Comparison of ENCODE assay signal across 7 mouse cellular contexts in the genomic region with DNA sequence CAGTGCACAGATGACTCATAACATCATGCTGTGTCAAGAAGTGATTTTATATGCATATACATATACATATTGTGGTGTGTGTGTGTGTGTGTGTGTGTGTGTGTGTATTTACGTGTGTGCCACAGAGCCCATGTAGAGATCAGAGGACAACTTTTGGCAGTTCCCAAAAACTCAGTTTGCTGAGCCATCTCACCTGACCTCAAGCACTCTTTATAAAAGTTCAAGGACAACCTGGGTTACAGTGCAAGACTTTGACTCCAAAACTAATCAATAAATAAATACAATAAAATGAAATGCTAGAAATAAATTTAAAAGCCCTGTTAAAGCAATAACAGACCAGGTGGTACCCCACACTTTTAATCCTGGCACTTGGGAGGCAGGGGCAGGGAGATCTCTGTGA. TPM values are rescaled to one million over a fixed set of nuclear protein-coding genes. Genes with fewer than 3 reads are reported as not detected.
A peak's percentile ranks its signal among the peaks of the same experiment; 100 is the strongest.
DNase-seq lines count a peak whose midpoint lies in the region; ATAC-seq and TF ChIP-seq lines count a peak whose summit lies in the region.

No protein-coding gene starts in this region.

- intact Hi-C loops in gastrocnemius, postnatal 36 days (cut with DNase I), result no loop called here

- no peaks in the 10 kb centered on the region for H3K9me3 ChIP-seq in lung, embryonic 15.5 days
- H3K9me3 ChIP-seq in forebrain, embryonic 10.5 days, result no peaks in the 10 kb centered on the region
- no peaks in the 10 kb centered on the region for H3K9me3 ChIP-seq in limb, embryonic 12.5 days

- TF ChIP-seq POLR2A in small intestine, adult 2 months (IDR thresholded peaks at IDR 0.05; ENCODE audit: low read depth, low read length), result no peak

- TF ChIP-seq CTCF in small intestine, adult 2 months (IDR thresholded peaks at IDR 0.05; ENCODE audit: extremely low read depth, insufficient read length, insufficient replicate concordance, low read depth, low read length), result no peak

- no peak for DNase-seq in lung, postnatal 14 days
- DNase-seq in forebrain, embryonic 10.5 days (ENCODE audit: extremely low spot score, low spot score), result no peak
- no peak for DNase-seq in cerebellum, adult 8-10 months
- DNase-seq in gastrocnemius, postnatal 36 days, result no peak

- peak overlapping the region; percentile 99 for H3K4me2 ChIP-seq in lung, embryonic 15.5 days
- H3K4me2 ChIP-seq in limb, embryonic 12.5 days, result peak overlapping the region; percentile 94

- H3K36me3 ChIP-seq in lung, embryonic 15.5 days, result no peaks in the 10 kb centered on the region
- no peaks in the 10 kb centered on the region for H3K36me3 ChIP-seq in forebrain, embryonic 10.5 days (replicated peaks)
- no peaks in the 10 kb centered on the region for H3K36me3 ChIP-seq in limb, embryonic 12.5 days
- H3K36me3 ChIP-seq in small intestine, adult 2 months (ENCODE audit: control insufficient read depth, insufficient read depth, low read length), result no peaks in the 10 kb centered on the region

- H3K27me3 ChIP-seq in lung, embryonic 15.5 days, result no peaks in the 10 kb centered on the region
- H3K27me3 ChIP-seq in forebrain, embryonic 10.5 days (ENCODE audit: poor library complexity, severe bottlenecking), result peaks cover 24% of the 10 kb centered on the region
- peaks cover 11% of the 10 kb centered on the region; the same call in 1 of the 2 replicates for H3K27me3 ChIP-seq in limb, embryonic 12.5 days
- no peaks in the 10 kb centered on the region for H3K27me3 ChIP-seq in small intestine, adult 2 months (ENCODE audit: control insufficient read depth, insufficient read depth, low read length)

- peaks cover 16% of the 10 kb centered on the region for H3K4me1 ChIP-seq in lung, embryonic 15.5 days
- peaks cover 22% of the 10 kb centered on the region for H3K4me1 ChIP-seq in forebrain, embryonic 10.5 days
- H3K4me1 ChIP-seq in limb, embryonic 12.5 days (replicated peaks), result 0 out of 2 replicates have a peak, but pooled peaks cover 14% of the 10 kb centered on the region
- H3K4me1 ChIP-seq in small intestine, adult 2 months (ENCODE audit: control insufficient read depth, insufficient read depth, insufficient read length, low read length), result peaks cover 11% of the 10 kb centered on the region

- no peak overlapping the region for H3K27ac ChIP-seq in lung, embryonic 15.5 days
- no peak overlapping the region for H3K27ac ChIP-seq in forebrain, embryonic 10.5 days
- no peak overlapping the region for H3K27ac ChIP-seq in limb, embryonic 12.5 days
- peak overlapping the region; percentile 60; the same call in 1 of the 2 replicates for H3K27ac ChIP-seq in small intestine, adult 2 months (ENCODE audit: insufficient read depth, low read depth, low read length)

- H3K9ac ChIP-seq in lung, embryonic 15.5 days, result peak overlapping the region; percentile 66
- peak overlapping the region; percentile 69; the same call in 1 of the 2 replicates for H3K9ac ChIP-seq in limb, embryonic 12.5 days (replicated peaks)

- no peak for ATAC-seq in lung, embryonic 15.5 days (ENCODE audit: borderline replicate concordance, extremely low read depth, low FRiP score, low TSS enrichment)
- no peak for ATAC-seq in limb, embryonic 12.5 days (ENCODE audit: insufficient number of reproducible peaks, insufficient read depth, low FRiP score, low TSS enrichment, low read depth)

- 54% methylated on average over 1 of the region's 1 CpGs for WGBS in lung, embryonic 15.5 days
- WGBS in forebrain, embryonic 10.5 days, result 83% methylated on average over 1 of the region's 1 CpGs
- 75% methylated on average over 1 of the region's 1 CpGs for WGBS in limb, embryonic 12.5 days
- WGBS in small intestine, adult 2 months, result 23% methylated on average over 1 of the region's 1 CpGs

- H3K4me3 ChIP-seq in lung, embryonic 15.5 days, result peak overlapping the region; percentile 68
- H3K4me3 ChIP-seq in forebrain, embryonic 10.5 days, result peak overlapping the region; percentile 60
- H3K4me3 ChIP-seq in limb, embryonic 12.5 days (replicated peaks), result peak overlapping the region; percentile 66
- peak overlapping the region; percentile 84 for H3K4me3 ChIP-seq in small intestine, adult 2 months (ENCODE audit: low read depth, low read length)

RNA-seq across cellular contexts. Expression of a gene that starts 0.8 kb away (rescaled TPM):
- polyA plus RNA-seq in lung, embryonic 15.5 days (2015; fragmentation: Nextera tagmentation; extraction: Ambion mirVana), result 3.9 and 4.4 TPM in 2 replicates
- 2.2 and 2.6 TPM in 2 replicates for polyA plus RNA-seq in forebrain, embryonic 10.5 days (2016; fragmentation: Nextera tagmentation; extraction: Ambion mirVana)
- polyA plus RNA-seq in limb, embryonic 12.5 days (2016; fragmentation: Nextera tagmentation; extraction: Ambion mirVana), result 2.4 and 3.5 TPM in 2 replicates
- polyA plus RNA-seq in small intestine, adult 2 months (2012; rRNA removed), result 16.7 and 23.2 TPM in 2 replicates
- total RNA-seq in gastrocnemius, postnatal 36 days (2021), result 10 to 100 TPM; 28.0 to 40.6 TPM

RNA-seq across cellular contexts. Expression of a gene that starts 22.8 kb away (rescaled TPM):
- polyA plus RNA-seq in lung, embryonic 15.5 days (2015; fragmentation: Nextera tagmentation; extraction: Ambion mirVana), result 26.7 and 27.7 TPM in 2 replicates
- polyA plus RNA-seq in forebrain, embryonic 10.5 days (2016; fragmentation: Nextera tagmentation; extraction: Ambion mirVana), result 55.7 and 56.7 TPM in 2 replicates
- polyA plus RNA-seq in limb, embryonic 12.5 days (2016; fragmentation: Nextera tagmentation; extraction: Ambion mirVana), result 48.3 and 50.7 TPM in 2 replicates
- 8.5 and 23.4 TPM in 2 replicates for polyA plus RNA-seq in small intestine, adult 2 months (2012; rRNA removed)
- 10 to 100 TPM; 34.8 to 46.2 TPM for total RNA-seq in gastrocnemius, postnatal 36 days (2021)

RNA-seq across cellular contexts. Expression of a gene that starts 23.0 kb away (rescaled TPM):
- polyA plus RNA-seq in lung, embryonic 15.5 days (2015; fragmentation: Nextera tagmentation; extraction: Ambion mirVana), result 24.2 and 30.1 TPM in 2 replicates
- 29.4 and 32.7 TPM in 2 replicates for polyA plus RNA-seq in forebrain, embryonic 10.5 days (2016; fragmentation: Nextera tagmentation; extraction: Ambion mirVana)
- 22.5 and 26.4 TPM in 2 replicates for polyA plus RNA-seq in limb, embryonic 12.5 days (2016; fragmentation: Nextera tagmentation; extraction: Ambion mirVana)
- polyA plus RNA-seq in small intestine, adult 2 months (2012; rRNA removed), result 11.6 and 17.9 TPM in 2 replicates
- total RNA-seq in gastrocnemius, postnatal 36 days (2021), result 1 to 10 TPM; 6.8 to 7.3 TPM

RNA-seq across cellular contexts. Expression of a gene that starts 39.1 kb away (rescaled TPM):
- polyA plus RNA-seq in lung, embryonic 15.5 days (2015; fragmentation: Nextera tagmentation; extraction: Ambion mirVana), result 69.7 TPM in 2 replicates
- 68.8 and 70.2 TPM in 2 replicates for polyA plus RNA-seq in forebrain, embryonic 10.5 days (2016; fragmentation: Nextera tagmentation; extraction: Ambion mirVana)
- polyA plus RNA-seq in limb, embryonic 12.5 days (2016; fragmentation: Nextera tagmentation; extraction: Ambion mirVana), result 67.5 and 69.9 TPM in 2 replicates
- polyA plus RNA-seq in small intestine, adult 2 months (2012; rRNA removed), result 66.9 and 89.5 TPM in 2 replicates
- 10 to 100 TPM; 75.3 to 75.9 TPM for total RNA-seq in gastrocnemius, postnatal 36 days (2021)
